Mouse (Mus musculus) liver, embryonic 14.5 days (tissue): ENCODE measurements at regions not wholly inside any gene's neighbourhood (a gene's known extent, or its start where the extent isn't known, plus 50 kb on each side); places are given as distances from the start of the nearest gene placed in this dataset.

ENCODE experiments used
- CTCF ChIP-seq: IDR thresholded peaks from 2 replicates; pipeline ENCODE4 v1.5.1; 2016; ENCODE audit warnings: antibody characterized with exemption, low read depth, control low read depth
- EP300 ChIP-seq: IDR thresholded peaks from 2 replicates; pipeline ENCODE4 v1.6.1; 2016; ENCODE audit warnings: antibody characterized with exemption, low read depth

GRCm38 (mm10) chr8:26274481-26274880, 155.1 kb downstream of the Gm45692 start:
- TF ChIP-seq CTCF (no peak), EP300 (no peak)
